Mouse (Mus musculus) heart, embryonic 16.5 days (tissue): ENCODE results near the gene Dlx4. TPM values are rescaled to one million over a fixed set of nuclear protein-coding genes. Genes with fewer than 3 reads are reported as not detected.

Experiments
- ATAC-seq: fragments of 200-750 bp; cut with Nextera tagmentation; replicated peaks from 2 replicates; pipeline ENCODE4 v1.8.0; 2017; ENCODE audit warnings: moderate number of reproducible peaks; ENCODE audit not compliant: insufficient read depth, low FRiP score; ENCODE audit errors: extremely low read depth
- H3K27ac ChIP-seq: fragments of 300-500 bp; sonication (generic); 2 replicates; pipeline ENCODE4 v1.5.1; 2014; ENCODE audit warnings: mild to moderate bottlenecking, low read length, control low read depth, moderate library complexity
- H3K27me3 ChIP-seq: fragments of 300-500 bp; sonication (generic); 2 replicates; pipeline ENCODE4 v1.6.1; 2014; ENCODE audit warnings: low read length, mixed read lengths; ENCODE audit not compliant: control insufficient read depth, insufficient read depth
- H3K36me3 ChIP-seq: fragments of 300-500 bp; sonication (generic); 2 replicates; pipeline ENCODE4 v1.6.1; 2014; ENCODE audit not compliant: control insufficient read depth, insufficient read depth
- H3K4me1 ChIP-seq: fragments of 300-500 bp; sonication (generic); 2 replicates; pipeline ENCODE4 v1.6.1; 2014; ENCODE audit warnings: low read length, mixed read lengths; ENCODE audit not compliant: control insufficient read depth, insufficient read depth
- H3K4me2 ChIP-seq: fragments of 300-500 bp; sonication (generic); 2 replicates; pipeline ENCODE4 v1.6.1; 2014; ENCODE audit warnings: low read depth, mild to moderate bottlenecking, control low read depth, low read length
- H3K4me3 ChIP-seq: fragments of 300-500 bp; sonication (generic); 2 replicates; pipeline ENCODE4 v1.5.1; 2014; ENCODE audit warnings: mild to moderate bottlenecking, control low read depth, low read length
- H3K9ac ChIP-seq: fragments of 300-500 bp; sonication (generic); 2 replicates; pipeline ENCODE4 v1.6.1; 2014; ENCODE audit warnings: low read length, control low read depth
- H3K9me3 ChIP-seq: fragments of 300-500 bp; sonication (generic); replicated peaks from 2 replicates; pipeline ENCODE4 v1.6.1; 2016; ENCODE audit warnings: low read length; ENCODE audit not compliant: control insufficient read depth
- WGBS: fragments of 180-500 bp; shearing (Covaris S2); extraction: QIAGEN DNeasy Blood & Tissue Kit; methylation state at CpG from one replicate; pipeline ENCODE4 v1.1.7; 2014; 5-methylcytosine and 5-hydroxymethylcytosine counted together
- polyA plus RNA-seq: library from polyadenylated mRNA; unstranded; fragments of >200 nt; fragmentation: Nextera tagmentation; extraction: Ambion mirVana; gene quantifications from 2 replicates; pipeline ENCODE4 v1.2.1, GENCODE M21; 2015

The Dlx4 gene
- 0.09 and 0.17 TPM in 2 replicates for polyA plus RNA-seq

GRCm38 (mm10) chr11:95145851-95146403, at the start of gene Dlx4:
Dlx4 (minus strand) TSS chr11:95146263.
- Histone ChIP-seq H3K4me3 (peak within 1 kb of the TSS; percentile 56), H3K9ac (peak within 1 kb of the TSS; percentile 65), H3K36me3 (no peaks in the 10 kb centered on the region), H3K4me2 (peak within 1 kb of the TSS; percentile 86), H3K4me1 (peaks cover 29% of the 10 kb centered on the region), H3K9me3 (no peaks in the 10 kb centered on the region), H3K27me3 (peaks cover 90% of the 10 kb centered on the region), H3K27ac (no peak within 1 kb of the TSS)
- under 1% methylated on average over 48 of the region's 48 CpGs for WGBS
- ATAC-seq, result 0 out of 2 replicates have a peak, but pooled peaks have one; percentile 30

- Histone ChIP-seq H3K4me2 (no peak overlapping the region), H3K4me1 (peaks cover 7% of the 10 kb centered on the region), H3K4me3 (no peak overlapping the region), H3K27ac (no peak overlapping the region), H3K36me3 (no peaks in the 10 kb centered on the region), H3K9me3 (no peaks in the 10 kb centered on the region), H3K27me3 (peaks cover 11% of the 10 kb centered on the region), H3K9ac (no peak overlapping the region)
- 29% methylated on average over 11 of the region's 11 CpGs for WGBS
- ATAC-seq, result no peak; the same call in 1 of the 2 replicates
Measured at GRCm38 (mm10) chr11:95189863-95190262, 43.8 kb upstream of the Dlx4 start.

- H3K27ac ChIP-seq, result no peak overlapping the region
- H3K4me3 ChIP-seq, result no peak overlapping the region
- H3K9me3 ChIP-seq, result no peaks in the 10 kb centered on the region
- no peak overlapping the region for H3K9ac ChIP-seq
- no peaks in the 10 kb centered on the region for H3K36me3 ChIP-seq
- WGBS, result 80% methylated on average over 7 of the region's 7 CpGs
- peaks cover 18% of the 10 kb centered on the region for H3K27me3 ChIP-seq
- ATAC-seq, result no peak
- peaks cover 7% of the 10 kb centered on the region for H3K4me1 ChIP-seq
- no peak overlapping the region for H3K4me2 ChIP-seq
Measured at GRCm38 (mm10) chr11:95186826-95187225, 40.8 kb upstream of the Dlx4 start.

GRCm38 (mm10) chr11:95185700-95186099, 39.6 kb upstream of the Dlx4 start:
- Histone ChIP-seq H3K4me1 (peaks cover 7% of the 10 kb centered on the region), H3K9ac (no peak overlapping the region), H3K4me3 (no peak overlapping the region), H3K9me3 (no peaks in the 10 kb centered on the region), H3K36me3 (no peaks in the 10 kb centered on the region), H3K27me3 (peaks cover 18% of the 10 kb centered on the region), H3K4me2 (no peak overlapping the region), H3K27ac (no peak overlapping the region)
- 35% methylated on average over 11 of the region's 11 CpGs for WGBS
- no peak for ATAC-seq

- Histone ChIP-seq H3K4me2 (no peak overlapping the region), H3K27ac (no peak overlapping the region), H3K4me3 (no peak overlapping the region), H3K27me3 (peaks cover 15% of the 10 kb centered on the region), H3K4me1 (peaks cover 2% of the 10 kb centered on the region), H3K9me3 (no peaks in the 10 kb centered on the region), H3K9ac (no peak overlapping the region), H3K36me3 (no peaks in the 10 kb centered on the region)
- 19% methylated on average over 5 of the region's 5 CpGs for WGBS
- ATAC-seq, result peak; percentile 53; the same call in 1 of the 2 replicates
Measured at GRCm38 (mm10) chr11:95184561-95184960, 38.5 kb upstream of the Dlx4 start.

- Histone ChIP-seq H3K4me3 (no peak overlapping the region), H3K9me3 (no peaks in the 10 kb centered on the region), H3K4me1 (no peaks in the 10 kb centered on the region), H3K36me3 (no peaks in the 10 kb centered on the region), H3K4me2 (no peak overlapping the region), H3K9ac (no peak overlapping the region), H3K27ac (no peak overlapping the region), H3K27me3 (peaks cover 7% of the 10 kb centered on the region)
- ATAC-seq, result no peak
- 45% methylated on average over 12 of the region's 12 CpGs for WGBS
Measured at GRCm38 (mm10) chr11:95179311-95179710, 33.2 kb upstream of the Dlx4 start.

- no peak overlapping the region for H3K9ac ChIP-seq
- no peaks in the 10 kb centered on the region for H3K9me3 ChIP-seq
- H3K4me1 ChIP-seq, result no peaks in the 10 kb centered on the region
- H3K27me3 ChIP-seq, result no peaks in the 10 kb centered on the region
- H3K4me3 ChIP-seq, result no peak overlapping the region
- H3K27ac ChIP-seq, result no peak overlapping the region
- no peaks in the 10 kb centered on the region for H3K36me3 ChIP-seq
- no peak for ATAC-seq
- WGBS, result 74% methylated on average over 5 of the region's 5 CpGs
- H3K4me2 ChIP-seq, result no peak overlapping the region
Measured at GRCm38 (mm10) chr11:95165857-95166256, 19.8 kb upstream of the Dlx4 start.

- ATAC-seq, result no peak
- H3K9ac ChIP-seq, result no peak overlapping the region
- no peaks in the 10 kb centered on the region for H3K27me3 ChIP-seq
Measured at GRCm38 (mm10) chr11:95161708-95162107, 15.6 kb upstream of the Dlx4 start.

GRCm38 (mm10) chr11:95160693-95161092, 14.6 kb upstream of the Dlx4 start:
- Histone ChIP-seq H3K4me3 (no peak overlapping the region), H3K9ac (no peak overlapping the region), H3K36me3 (no peaks in the 10 kb centered on the region), H3K4me2 (no peak overlapping the region), H3K27ac (no peak overlapping the region), H3K27me3 (0 out of 2 replicates have a peak, but pooled peaks cover 1% of the 10 kb centered on the region), H3K4me1 (no peaks in the 10 kb centered on the region), H3K9me3 (no peaks in the 10 kb centered on the region)
- no peak for ATAC-seq
- 43% methylated on average over 7 of the region's 7 CpGs for WGBS

More at GRCm38 (mm10) chr11:95161708-95162107, 15.6 kb upstream of the Dlx4 start:
- no peak overlapping the region for H3K4me2 ChIP-seq
- 53% methylated on average over 4 of the region's 4 CpGs for WGBS
- no peak overlapping the region for H3K27ac ChIP-seq
- no peaks in the 10 kb centered on the region for H3K36me3 ChIP-seq
- no peaks in the 10 kb centered on the region for H3K9me3 ChIP-seq
- H3K4me3 ChIP-seq, result no peak overlapping the region
- no peaks in the 10 kb centered on the region for H3K4me1 ChIP-seq
